Mouse (Mus musculus): ENCODE results near the gene Gatc. TPM values are rescaled to one million over a fixed set of nuclear protein-coding genes. Genes with fewer than 3 reads are reported as not detected.
A peak's percentile ranks its signal among the peaks of the same experiment; 100 is the strongest.
"Not testable (repeated sequence)": the region's sequence is repeated elsewhere in the genome, so short reads cannot be mapped to it uniquely, and the experiment has no call there.

Gatc gene
- total RNA-seq, 2 experiments from 2014 or later, result 21.5 to 24.4 TPM

- DNase-seq (ENCODE audit: extremely low spot score in 1 of 2, low spot score in 1 of 2), result no peak
Measured at GRCm38 (mm10) chr5:115333626-115334025, 7.4 kb downstream of the Gatc start.

- no peak for DNase-seq (ENCODE audit: extremely low spot score in 1 of 2, low spot score in 1 of 2)
Measured at GRCm38 (mm10) chr5:115330955-115331354, 10.0 kb downstream of the Gatc start.

- peak; percentile 31 to 41 for DNase-seq (ENCODE audit: extremely low spot score in 1 of 2, low spot score in 1 of 2)
Measured at GRCm38 (mm10) chr5:115327610-115328548, 13.1 kb downstream of the Gatc start.

- peak; percentile 92 to 95 for DNase-seq (ENCODE audit: extremely low spot score in 1 of 2, low spot score in 1 of 2)
Measured at GRCm38 (mm10) chr5:115326875-115327609, 13.9 kb downstream of the Gatc start, which contains the start of gene Srsf9. Gene Srsf9, plus strand, starts transcription at chr5:115327177.

GRCm38 (mm10) chr5:115326256-115326831 lies 14.6 kb downstream of the Gatc start:
- DNase-seq (ENCODE audit: extremely low spot score in 1 of 2, low spot score in 1 of 2), result no peak

- DNase-seq (ENCODE audit: extremely low spot score in 1 of 2, low spot score in 1 of 2), result peak; percentile 31 to 50
Measured at GRCm38 (mm10) chr5:115319004-115319940, 21.7 kb downstream of the Gatc start.

GRCm38 (mm10) chr5:115317645-115318328 lies 23.2 kb downstream of the Gatc start:
- no peak for DNase-seq (ENCODE audit: extremely low spot score in 1 of 2, low spot score in 1 of 2)

- no peak for DNase-seq (ENCODE audit: extremely low spot score in 1 of 2, low spot score in 1 of 2)
Measured at GRCm38 (mm10) chr5:115316968-115317644, 23.9 kb downstream of the Gatc start.

- DNase-seq (ENCODE audit: extremely low spot score in 1 of 2, low spot score in 1 of 2), result no peak
Measured at GRCm38 (mm10) chr5:115313668-115313943, 27.4 kb downstream of the Gatc start.

GRCm38 (mm10) chr5:115312816-115313667 lies 27.9 kb downstream of the Gatc start:
- no peak for DNase-seq (ENCODE audit: extremely low spot score in 1 of 2, low spot score in 1 of 2)

GRCm38 (mm10) chr5:115312354-115312753 lies 28.6 kb downstream of the Gatc start:
- DNase-seq (ENCODE audit: extremely low spot score in 1 of 2, low spot score in 1 of 2), result no peak

GRCm38 (mm10) chr5:115302190-115302589 lies 38.8 kb downstream of the Gatc start:
- not testable (repeated sequence) for DNase-seq (ENCODE audit: extremely low spot score in 1 of 2, low spot score in 1 of 2)

GRCm38 (mm10) chr5:115301615-115302014 lies 39.4 kb downstream of the Gatc start:
- DNase-seq (ENCODE audit: extremely low spot score in 1 of 2, low spot score in 1 of 2), result no peak

- peak; percentile 100 for DNase-seq (ENCODE audit: extremely low spot score in 1 of 2, low spot score in 1 of 2)
Measured at GRCm38 (mm10) chr5:115300792-115301614, 40.0 kb downstream of the Gatc start, which contains the start of gene Dynll1. Gene Dynll1, minus strand, starts transcription at chr5:115300999.

GRCm38 (mm10) chr5:115300035-115300744 lies 40.8 kb downstream of the Gatc start:
- peak; percentile 51 to 53 for DNase-seq (ENCODE audit: extremely low spot score in 1 of 2, low spot score in 1 of 2)

- no peak for DNase-seq (ENCODE audit: extremely low spot score in 1 of 2, low spot score in 1 of 2)
Measured at GRCm38 (mm10) chr5:115296347-115296746, 44.6 kb downstream of the Gatc start.

All from layer of hippocampus, postnatal 25 days (tissue).